Mouse (Mus musculus): ENCODE measurements around the gene Accs. TPM values are rescaled to one million over a fixed set of nuclear protein-coding genes. Genes with fewer than 3 reads are reported as not detected.

The Accs gene
- polyA plus RNA-seq, 1 experiment = 14.8 TPM

DNA sequence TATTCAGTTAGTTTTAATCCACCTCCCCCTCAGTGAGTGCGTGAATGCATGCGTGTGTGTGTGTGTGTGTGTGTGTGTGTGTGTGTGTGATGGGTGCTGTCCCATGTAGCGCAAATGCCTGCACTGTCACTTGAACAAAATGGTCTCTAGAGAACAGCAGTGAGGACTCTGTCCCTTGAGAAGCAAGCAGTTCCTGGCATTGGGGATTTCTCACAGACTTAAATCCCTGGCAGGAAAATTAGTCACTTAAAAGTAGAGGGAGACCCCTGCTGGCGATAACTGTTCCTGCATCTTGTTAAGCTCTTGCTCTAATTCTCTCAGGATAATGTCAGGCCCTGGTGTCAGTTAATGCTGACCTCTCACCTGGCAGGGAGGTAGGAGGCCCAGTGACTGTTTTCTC is 63.6 kb downstream of the Accs start:
- Histone ChIP-seq H3K27me3 (replicated peaks; ENCODE audit: control insufficient read depth, insufficient read depth, low read length) (no peaks in the 10 kb centered on the region), H3K4me1 (ENCODE audit: control insufficient read depth, insufficient read depth, low read length) (0 out of 2 replicates have a peak, but pooled peaks cover 3% of the 10 kb centered on the region), H3K27ac (ENCODE audit: insufficient read depth, low read depth, low read length) (no peak overlapping the region), H3K4me3 (ENCODE audit: insufficient read depth, low read depth, low read length) (no peak overlapping the region), H3K36me3 (ENCODE audit: control insufficient read depth, insufficient read depth, low read length) (no peaks in the 10 kb centered on the region; the same call in 1 of the 2 replicates)
- 56% methylated on average over 4 of the region's 4 CpGs for WGBS
- TF ChIP-seq POLR2A (IDR thresholded peaks at IDR 0.05; ENCODE audit: low read depth, low read length) (no peak), CTCF (conservative IDR thresholded peaks at IDR 0.05; ENCODE audit: insufficient read depth, insufficient read length, low read depth, low read length) (peak; percentile 41)
- peak; percentile 82 for DNase-seq

DNA sequence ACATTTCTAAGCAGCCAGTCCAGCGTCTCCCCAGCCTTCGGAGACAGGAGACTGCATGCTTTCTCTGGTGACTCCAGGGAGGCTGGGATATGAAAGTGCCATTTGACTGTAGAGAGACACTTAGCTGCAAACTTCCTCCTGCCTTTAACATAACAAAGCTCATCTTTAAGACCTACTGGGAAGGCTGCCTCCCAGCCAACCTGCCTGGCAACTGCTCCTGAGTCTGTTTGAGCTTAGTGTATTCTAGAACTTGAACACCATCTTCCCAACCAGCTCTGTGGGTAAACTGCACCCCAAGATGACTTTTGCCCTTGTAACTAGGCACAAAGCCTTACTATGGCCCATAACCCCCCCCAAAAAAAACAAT is 64.3 kb downstream of the Accs start:
- TF ChIP-seq CTCF (conservative IDR thresholded peaks at IDR 0.05; ENCODE audit: insufficient read depth, insufficient read length, low read depth, low read length) = no peak
- TF ChIP-seq POLR2A (IDR thresholded peaks at IDR 0.05; ENCODE audit: low read depth, low read length) = no peak
- 80% methylated on average over 2 of the region's 2 CpGs for WGBS
- Histone ChIP-seq H3K36me3 (ENCODE audit: control insufficient read depth, insufficient read depth, low read length) (no peaks in the 10 kb centered on the region; the same call in 1 of the 2 replicates), H3K27ac (ENCODE audit: insufficient read depth, low read depth, low read length) (no peak overlapping the region), H3K4me3 (ENCODE audit: insufficient read depth, low read depth, low read length) (no peak overlapping the region), H3K4me1 (ENCODE audit: control insufficient read depth, insufficient read depth, low read length) (no peaks in the 10 kb centered on the region), H3K27me3 (replicated peaks; ENCODE audit: control insufficient read depth, insufficient read depth, low read length) (no peaks in the 10 kb centered on the region)
- no peak for DNase-seq

DNA sequence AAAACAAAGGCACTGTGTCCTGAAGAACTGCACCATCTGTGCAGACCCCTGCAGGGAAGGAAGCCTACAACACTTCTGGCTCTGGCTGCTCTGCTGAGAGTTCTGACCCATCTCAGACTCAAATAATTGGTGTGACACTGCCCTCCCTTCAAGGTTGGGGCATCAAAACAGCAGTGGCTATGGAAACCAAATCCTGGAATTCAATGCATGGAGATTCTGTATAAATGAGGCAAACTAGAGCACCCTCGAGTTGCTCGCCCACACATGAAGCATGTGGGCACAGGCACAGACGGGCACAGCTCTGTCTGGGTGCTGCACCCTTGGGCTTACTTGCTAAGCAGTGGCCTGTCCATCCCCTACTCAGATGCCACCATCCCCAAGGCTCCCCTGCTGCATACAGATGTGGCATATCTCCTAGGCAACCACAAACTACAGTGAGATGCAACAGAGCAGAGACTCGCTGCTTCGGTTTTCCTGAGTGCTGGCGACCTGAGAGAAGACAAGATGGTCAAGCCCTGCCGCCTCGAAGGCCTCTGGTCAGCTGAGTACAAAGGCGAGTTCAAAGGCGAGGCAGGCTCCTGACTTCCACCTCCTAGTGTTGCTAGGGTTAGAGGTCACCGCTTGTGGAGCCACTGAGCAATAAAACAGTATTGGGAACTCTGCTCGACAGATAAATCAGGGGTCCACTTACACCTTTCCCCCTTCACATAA is 64.9 kb downstream of the Accs start:
- 60% methylated on average over 12 of the region's 12 CpGs for WGBS
- Histone ChIP-seq H3K4me3 (ENCODE audit: insufficient read depth, low read depth, low read length) (no peak overlapping the region), H3K27ac (ENCODE audit: insufficient read depth, low read depth, low read length) (no peak overlapping the region), H3K4me1 (ENCODE audit: control insufficient read depth, insufficient read depth, low read length) (no peaks in the 10 kb centered on the region), H3K27me3 (replicated peaks; ENCODE audit: control insufficient read depth, insufficient read depth, low read length) (no peaks in the 10 kb centered on the region), H3K36me3 (ENCODE audit: control insufficient read depth, insufficient read depth, low read length) (no peaks in the 10 kb centered on the region; the same call in 1 of the 2 replicates)
- TF ChIP-seq POLR2A (IDR thresholded peaks at IDR 0.05; ENCODE audit: low read depth, low read length) (no peak), CTCF (conservative IDR thresholded peaks at IDR 0.05; ENCODE audit: insufficient read depth, insufficient read length, low read depth, low read length) (no peak)
- DNase-seq = no peak

DNA sequence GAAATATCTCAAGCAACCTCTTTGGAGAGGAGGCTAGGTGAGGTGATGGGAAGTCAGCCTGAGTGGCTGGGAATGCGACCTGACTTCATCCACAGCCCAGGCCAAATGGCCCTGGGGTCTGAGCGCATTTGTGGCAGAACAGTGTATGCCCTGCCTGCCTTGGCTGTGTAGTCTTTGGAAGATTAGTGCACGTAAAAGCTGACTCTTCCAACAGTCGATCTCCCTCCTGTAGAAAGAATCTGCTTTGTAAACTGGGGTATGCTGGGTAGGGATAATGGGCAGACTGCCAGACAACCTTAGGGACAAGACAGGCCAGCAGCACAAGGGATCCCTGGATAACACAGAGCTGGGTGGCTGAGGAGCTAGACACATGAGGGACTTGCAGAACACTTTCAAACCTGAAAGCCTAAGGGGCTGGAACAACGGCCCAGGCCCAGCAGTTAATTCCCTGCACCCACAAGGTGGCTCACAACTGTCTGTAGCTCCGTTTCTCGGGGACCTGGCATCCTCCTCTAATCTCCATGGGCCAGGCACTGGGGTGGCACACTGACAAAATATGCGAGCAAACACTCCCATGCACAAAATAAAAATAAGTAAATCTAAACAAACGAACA is 65.7 kb downstream of the Accs start:
- WGBS = 86% methylated on average over 9 of the region's 9 CpGs
- DNase-seq = no peak
- H3K36me3 ChIP-seq (ENCODE audit: control insufficient read depth, insufficient read depth, low read length) = no peaks in the 10 kb centered on the region; the same call in 1 of the 2 replicates
- H3K4me1 ChIP-seq (ENCODE audit: control insufficient read depth, insufficient read depth, low read length) = no peaks in the 10 kb centered on the region
- TF ChIP-seq CTCF (conservative IDR thresholded peaks at IDR 0.05; ENCODE audit: insufficient read depth, insufficient read length, low read depth, low read length) (no peak), POLR2A (IDR thresholded peaks at IDR 0.05; ENCODE audit: low read depth, low read length) (no peak)
- H3K27ac ChIP-seq (ENCODE audit: insufficient read depth, low read depth, low read length) = no peak overlapping the region
- H3K4me3 ChIP-seq (ENCODE audit: insufficient read depth, low read depth, low read length) = no peak overlapping the region
- H3K27me3 ChIP-seq (replicated peaks; ENCODE audit: control insufficient read depth, insufficient read depth, low read length) = no peaks in the 10 kb centered on the region

Other genes with a start within 250 kb of the Accs start
- gene Alx4, start 207.6 kb downstream of the Accs start, polyA plus RNA-seq (2012; rRNA removed) = 0.13 and 0.14 TPM in 2 replicates
- 46.5 and 50.7 TPM in 2 replicates for gene Ext2, start 27.4 kb downstream of the Accs start, polyA plus RNA-seq (2012; rRNA removed)
- gene Accsl, start 19.2 kb upstream of the Accs start, polyA plus RNA-seq (2012; rRNA removed) = 0.16 and 0.17 TPM in 2 replicates
- gene Gm13889, start 107.3 kb upstream of the Accs start, polyA plus RNA-seq (2012; rRNA removed) = 12.2 and 14.9 TPM in 2 replicates
- gene Gm27027, start 146.4 kb upstream of the Accs start, polyA plus RNA-seq (2012; rRNA removed) = not detected in 2 replicates
- gene Alkbh3, start 160.9 kb upstream of the Accs start, polyA plus RNA-seq (2012; rRNA removed) = 59.8 and 62.3 TPM in 2 replicates